Mouse (Mus musculus) kidney, adult 10 weeks (tissue): ENCODE data around the gene Hnrnpa3. TPM values are rescaled to one million over a fixed set of nuclear protein-coding genes. Genes with fewer than 3 reads are reported as not detected.

Experiments
- polyA plus RNA-seq: library from polyadenylated mRNA; stranded (reverse); fragments of 350-450 nt; fragmentation: Illumina TruSeq; extraction: RNeasy Lipid Tissue Mini Kit (QIAGEN cat#74804); gene quantifications from one replicate; pipeline ENCODE4 v1.2.3, GENCODE M21; 2014; ENCODE audit warnings: low read depth, low replicate concordance

The Hnrnpa3 gene
- 876 TPM for polyA plus RNA-seq

GRCm38 (mm10) chr2:75658727-75659628 lies at the start of gene Hnrnpa3:
Hnrnpa3 (plus strand) TSS chr2:75659261.

DNA sequence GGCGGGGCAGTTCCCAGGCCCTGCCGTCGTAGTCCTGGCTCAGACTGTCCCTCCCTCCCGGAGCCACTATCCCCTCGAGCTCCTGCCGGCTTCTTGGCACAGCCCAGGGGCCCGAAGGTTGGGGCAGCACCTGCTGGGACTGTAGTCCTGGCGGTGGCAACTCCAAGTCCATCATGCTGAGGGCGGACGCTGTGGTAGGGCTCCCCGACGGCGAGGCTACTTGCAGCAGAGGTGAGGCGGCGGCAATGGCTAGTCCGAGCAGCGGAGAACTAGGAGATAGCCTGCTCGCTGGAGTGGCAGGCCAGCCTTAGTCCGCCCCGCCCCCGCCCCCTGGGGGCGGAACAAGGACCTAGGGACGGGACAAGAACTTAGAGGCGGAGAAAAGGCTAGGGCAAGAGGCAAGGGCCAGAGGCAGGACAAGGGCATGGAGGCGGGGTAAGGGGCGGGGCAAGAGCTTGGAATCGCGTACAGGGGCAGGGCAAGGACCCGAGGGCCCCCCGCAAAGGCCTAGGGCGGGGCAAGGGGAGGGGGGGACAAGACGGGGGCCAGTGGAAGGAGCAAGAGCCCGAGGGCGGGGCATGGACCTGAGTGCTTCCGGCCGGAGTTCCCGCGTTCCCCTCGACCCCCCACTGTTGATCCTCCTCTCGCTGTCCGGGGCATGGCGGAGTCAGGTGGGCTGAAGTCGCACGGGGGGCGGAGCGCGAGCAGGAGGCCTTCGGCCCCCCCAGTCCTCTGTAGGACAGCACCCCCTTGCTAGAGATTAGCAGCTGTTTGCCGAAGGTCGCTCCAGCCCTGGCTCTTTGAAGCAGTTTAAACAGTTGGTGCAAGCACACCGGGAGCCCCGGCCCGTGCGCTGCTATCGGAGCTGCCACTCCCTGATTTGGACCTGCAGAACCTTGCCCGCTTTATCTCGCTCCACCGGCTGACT lies 45.4 kb downstream of the Hnrnpa3 start, which contains the start of gene Nfe2l2:
Gene Nfe2l2 (minus strand): TSS at position 408 of the 928 bp plus-strand sequence.

Other genes starting within 250 kb of the Hnrnpa3 start
- gene Nfe2l2, start 45.4 kb downstream of the Hnrnpa3 start, polyA plus RNA-seq, result 211 TPM
- gene Agps, start 172.9 kb downstream of the Hnrnpa3 start, polyA plus RNA-seq, result 193 TPM